Mouse (Mus musculus) hindbrain, embryonic 11.5 days (tissue): ENCODE measurements around the gene Emp3. TPM values are rescaled to one million over a fixed set of nuclear protein-coding genes. Genes with fewer than 3 reads are reported as not detected.
"Not testable (repeated sequence)": the region's sequence is repeated elsewhere in the genome, so short reads cannot be mapped to it uniquely, and the experiment has no call there.

Source experiments
- ATAC-seq: fragments of 200-750 bp; cut with Nextera tagmentation; 2 replicates; pipeline ENCODE4 v1.8.0; 2017; ENCODE audit warnings: mild to moderate bottlenecking, moderate TSS enrichment, moderate library complexity; ENCODE audit not compliant: low FRiP score
- DNase-seq: peaks from one replicate; pipeline ENCODE4 v3.0.0-alpha.2; 2015; ENCODE audit warnings: low spot score
- H3K27ac ChIP-seq: fragments of 300-500 bp; sonication (generic); 2 replicates; pipeline ENCODE4 v1.5.1; 2014; ENCODE audit warnings: mild to moderate bottlenecking, low read depth, low read length
- H3K27me3 ChIP-seq: fragments of 300-500 bp; sonication (generic); 2 replicates; pipeline ENCODE4 v1.6.1; 2014; ENCODE audit warnings: mild to moderate bottlenecking, low read length, moderate library complexity, mixed read lengths; ENCODE audit not compliant: control insufficient read depth, insufficient read depth
- H3K36me3 ChIP-seq: fragments of 300-500 bp; sonication (generic); 2 replicates; pipeline ENCODE4 v1.6.1; 2014; ENCODE audit warnings: mild to moderate bottlenecking, low read length, moderate library complexity, mixed read lengths; ENCODE audit not compliant: control insufficient read depth, insufficient read depth
- H3K4me1 ChIP-seq: fragments of 300-500 bp; sonication (generic); replicated peaks from 2 replicates; pipeline ENCODE4 v1.6.1; 2014; ENCODE audit warnings: low read length, mixed read lengths; ENCODE audit not compliant: control insufficient read depth, insufficient read depth
- H3K4me2 ChIP-seq: fragments of 300-500 bp; sonication (generic); replicated peaks from 2 replicates; pipeline ENCODE4 v1.6.1; 2014; ENCODE audit warnings: mild to moderate bottlenecking, low read depth, low read length
- H3K4me3 ChIP-seq: fragments of 300-500 bp; sonication (generic); 2 replicates; pipeline ENCODE4 v1.5.1; 2014; ENCODE audit warnings: low read depth, low read length
- H3K9ac ChIP-seq: fragments of 300-500 bp; sonication (generic); 2 replicates; pipeline ENCODE4 v1.6.1; 2014; ENCODE audit warnings: low read depth, low read length
- H3K9me3 ChIP-seq: fragments of 300-500 bp; sonication (generic); 2 replicates; pipeline ENCODE4 v1.6.1; 2016; ENCODE audit warnings: low read length; ENCODE audit not compliant: control insufficient read depth
- WGBS: fragments of 180-500 bp; shearing (Covaris S2); extraction: QIAGEN DNeasy Blood & Tissue Kit; methylation state at CpG from one replicate; pipeline ENCODE4 v1.1.7; 2014; 5-methylcytosine and 5-hydroxymethylcytosine counted together
- polyA plus RNA-seq: library from polyadenylated mRNA; unstranded; fragments of >200 nt; fragmentation: Nextera tagmentation; extraction: Ambion mirVana; gene quantifications from 2 replicates; pipeline ENCODE4 v1.2.1, GENCODE M21; 2014

Gene Emp3
- polyA plus RNA-seq = 28.3 and 40.5 TPM in 2 replicates

- no peak within 1 kb of the TSS for H3K4me2 ChIP-seq
- no peaks in the 10 kb centered on the region for H3K27me3 ChIP-seq
- ATAC-seq = no peak
- WGBS = 55% methylated on average over 9 of the region's 9 CpGs
- no peak for DNase-seq
- H3K4me3 ChIP-seq = no peak within 1 kb of the TSS
- no peaks in the 10 kb centered on the region for H3K36me3 ChIP-seq
- H3K27ac ChIP-seq = no peak within 1 kb of the TSS
- H3K9ac ChIP-seq = no peak within 1 kb of the TSS; the same call in 1 of the 2 replicates
- H3K9me3 ChIP-seq = no peaks in the 10 kb centered on the region
- peaks cover 15% of the 10 kb centered on the region for H3K4me1 ChIP-seq
Measured at GRCm38 (mm10) chr7:45921242-45921621, at the start of gene Emp3. TSS of gene Emp3 (minus strand) at chr7:45921404.

DNA sequence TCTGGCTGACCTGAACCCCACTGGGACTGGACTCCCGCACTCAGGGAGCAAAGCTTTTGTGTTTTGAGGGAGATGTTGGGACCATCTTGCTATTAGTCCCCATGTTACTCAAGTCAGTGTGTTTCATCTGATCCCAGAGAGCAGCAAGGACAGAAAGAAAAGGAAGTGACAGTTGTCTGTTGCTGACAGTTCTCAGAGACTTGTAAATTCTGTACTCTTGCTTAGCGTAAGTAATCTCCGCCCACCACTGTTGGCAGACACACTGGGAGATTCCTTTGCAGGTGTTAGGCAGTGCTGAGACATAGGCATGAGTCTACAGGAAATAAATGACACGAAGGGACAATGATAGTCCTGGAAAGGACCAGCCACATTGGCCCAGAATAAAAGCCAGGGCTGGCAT lies 35.4 kb upstream of the Emp3 start:
- DNase-seq (no peak), ATAC-seq (no peak)
- H3K9me3 ChIP-seq = no peaks in the 10 kb centered on the region
- H3K27ac ChIP-seq = no peak overlapping the region
- no peaks in the 10 kb centered on the region for H3K27me3 ChIP-seq
- no peak overlapping the region for H3K4me3 ChIP-seq
- 72% methylated on average over 4 of the region's 4 CpGs for WGBS
- no peaks in the 10 kb centered on the region for H3K4me1 ChIP-seq
- no peak overlapping the region for H3K4me2 ChIP-seq
- no peak overlapping the region for H3K9ac ChIP-seq
- H3K36me3 ChIP-seq = no peaks in the 10 kb centered on the region

DNA sequence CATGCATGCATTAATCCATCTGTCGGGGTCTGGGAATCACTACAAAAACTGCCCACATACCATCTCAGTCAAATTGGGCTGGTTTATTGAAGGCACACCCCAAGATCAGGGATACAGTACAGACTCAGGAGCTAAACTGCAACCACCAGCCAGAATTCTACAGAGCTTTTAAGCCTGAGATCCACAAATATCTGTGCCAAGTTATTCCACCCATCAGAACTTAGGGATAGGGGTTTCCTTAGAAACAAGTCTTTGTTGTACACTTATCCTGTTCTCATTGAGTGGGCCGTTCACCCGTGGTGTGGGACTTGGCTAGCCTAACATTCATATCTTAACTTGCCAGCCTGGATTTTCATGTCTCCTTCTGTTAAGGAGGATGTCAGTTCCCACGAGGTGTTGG lies 27.9 kb upstream of the Emp3 start:
- no peak overlapping the region for H3K4me2 ChIP-seq
- 83% methylated on average over 4 of the region's 4 CpGs for WGBS
- no peak overlapping the region for H3K4me3 ChIP-seq
- no peaks in the 10 kb centered on the region for H3K4me1 ChIP-seq
- H3K27ac ChIP-seq = no peak overlapping the region
- H3K36me3 ChIP-seq = no peaks in the 10 kb centered on the region
- no peak overlapping the region for H3K9ac ChIP-seq
- ATAC-seq = no peak
- H3K9me3 ChIP-seq = no peaks in the 10 kb centered on the region
- no peaks in the 10 kb centered on the region for H3K27me3 ChIP-seq
- DNase-seq = no peak

DNA sequence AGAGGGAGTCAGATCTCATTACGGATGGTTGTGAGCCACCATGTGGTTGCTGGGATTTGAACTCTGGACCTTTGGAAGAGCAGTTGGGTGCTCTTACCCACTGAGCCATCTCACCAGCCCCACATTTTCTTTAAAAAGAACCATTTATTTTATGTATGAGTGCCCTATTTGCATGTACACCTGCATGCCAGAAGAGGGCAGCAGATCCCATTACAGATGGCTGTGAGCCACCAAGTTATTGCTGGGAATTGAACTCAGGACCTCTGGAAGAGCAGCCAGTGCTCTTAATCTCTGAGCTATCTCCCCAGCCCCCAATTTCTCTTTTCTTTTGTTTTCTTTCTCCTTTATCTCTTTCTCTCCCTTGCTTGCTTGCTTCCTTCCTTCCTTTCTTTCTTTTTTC lies 22.1 kb upstream of the Emp3 start:
- ATAC-seq, DNase-seq: not testable (repeated sequence)
- WGBS = 67% methylated on average over 1 of the region's 1 CpGs

GRCm38 (mm10) chr7:45941986-45942385 lies 20.8 kb upstream of the Emp3 start:
- Histone ChIP-seq H3K4me1 (no peaks in the 10 kb centered on the region), H3K4me3 (no peak overlapping the region), H3K9ac (no peak overlapping the region), H3K36me3 (no peaks in the 10 kb centered on the region), H3K4me2 (no peak overlapping the region), H3K27ac (no peak overlapping the region), H3K27me3 (no peaks in the 10 kb centered on the region), H3K9me3 (no peaks in the 10 kb centered on the region)
- ATAC-seq (no peak), DNase-seq (no peak)
- WGBS = 90% methylated on average over 9 of the region's 9 CpGs

More for the DNA sequence above, 22.1 kb upstream of the Emp3 start:
- not testable (repeated sequence) for H3K4me2 ChIP-seq, H3K9me3 ChIP-seq, H3K27me3 ChIP-seq, H3K9ac ChIP-seq, H3K4me1 ChIP-seq, H3K36me3 ChIP-seq, H3K4me3 ChIP-seq, H3K27ac ChIP-seq

DNA sequence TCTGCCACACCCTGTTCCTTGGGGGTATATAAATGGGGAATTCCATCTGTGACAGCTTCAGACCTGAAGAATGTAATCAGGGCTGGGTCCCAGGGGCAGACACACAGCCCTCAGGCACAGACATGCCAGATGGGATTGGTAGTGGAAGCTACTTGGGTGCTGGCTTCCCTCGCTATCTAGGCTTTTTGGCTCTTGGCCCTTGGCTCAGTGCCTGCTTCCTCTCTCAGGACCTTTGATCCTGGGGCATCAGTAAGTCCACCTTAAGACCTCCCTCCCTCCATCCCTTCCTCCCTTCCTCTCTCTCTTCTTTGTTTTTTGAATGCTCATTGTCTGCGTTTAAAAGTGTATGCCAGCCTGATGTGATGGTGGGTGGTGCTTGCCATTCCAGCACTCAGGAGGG lies 18.6 kb upstream of the Emp3 start:
- H3K4me3 ChIP-seq = no peak overlapping the region
- no peak overlapping the region for H3K27ac ChIP-seq
- H3K4me1 ChIP-seq = no peaks in the 10 kb centered on the region
- DNase-seq (no peak), ATAC-seq (no peak)
- no peak overlapping the region for H3K4me2 ChIP-seq
- H3K36me3 ChIP-seq = no peaks in the 10 kb centered on the region
- no peak overlapping the region for H3K9ac ChIP-seq
- 54% methylated on average over 2 of the region's 2 CpGs for WGBS
- H3K9me3 ChIP-seq = no peaks in the 10 kb centered on the region
- no peaks in the 10 kb centered on the region for H3K27me3 ChIP-seq

DNA sequence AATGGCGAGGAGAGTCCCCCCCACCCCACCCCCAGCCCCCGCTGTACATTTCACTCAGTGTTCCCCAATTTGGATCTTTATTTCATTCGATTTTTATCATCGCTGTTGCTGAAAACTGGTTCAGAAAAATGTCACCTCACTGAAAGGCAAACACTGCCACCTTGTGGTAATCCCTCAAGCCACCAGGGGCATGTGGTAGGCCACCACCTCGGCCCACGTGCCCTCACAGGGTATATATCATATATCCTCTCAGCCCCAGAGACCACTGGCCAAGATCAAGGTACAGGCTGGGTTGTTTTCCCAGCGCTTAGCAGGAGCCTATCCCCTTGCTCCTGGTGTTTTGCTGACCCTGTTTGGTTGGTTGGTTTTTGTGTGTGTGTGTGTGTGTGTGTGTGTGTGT lies 13.9 kb upstream of the Emp3 start:
- H3K9me3 ChIP-seq = no peaks in the 10 kb centered on the region; the same call in 1 of the 2 replicates
- no peak for ATAC-seq

DNA sequence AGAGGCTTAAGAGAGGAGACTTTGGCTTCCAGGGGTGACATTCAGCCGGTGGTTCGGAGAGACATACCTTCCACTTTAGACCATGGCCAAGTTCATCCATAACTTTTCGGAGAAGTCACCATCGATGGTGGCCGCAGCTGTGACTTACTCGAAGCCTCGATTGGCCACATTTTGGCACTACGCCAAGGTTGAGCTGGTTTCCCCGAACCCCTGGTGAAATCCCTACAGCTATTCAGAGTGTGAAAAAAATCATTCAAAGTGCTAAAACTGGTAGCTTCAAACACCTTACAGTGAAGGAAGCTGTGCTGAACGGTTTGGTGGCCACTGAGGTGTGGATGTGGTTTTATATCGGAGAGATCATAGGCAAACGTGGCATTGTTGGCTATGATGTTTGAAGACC lies 12.6 kb upstream of the Emp3 start:
- not testable (repeated sequence) for H3K27me3 ChIP-seq, H3K9me3 ChIP-seq, H3K36me3 ChIP-seq, H3K4me1 ChIP-seq, H3K4me2 ChIP-seq, DNase-seq, H3K4me3 ChIP-seq, ATAC-seq, H3K9ac ChIP-seq, H3K27ac ChIP-seq
- 93% methylated on average over 12 of the region's 12 CpGs for WGBS

More for the DNA sequence above, 13.9 kb upstream of the Emp3 start:
- WGBS = 31% methylated on average over 7 of the region's 7 CpGs
- H3K4me1 ChIP-seq = no peaks in the 10 kb centered on the region
- H3K4me2 ChIP-seq = no peak overlapping the region
- H3K9ac ChIP-seq = no peak overlapping the region
- H3K4me3 ChIP-seq = no peak overlapping the region
- peak; percentile 81 for DNase-seq
- H3K27me3 ChIP-seq = no peaks in the 10 kb centered on the region
- no peak overlapping the region for H3K27ac ChIP-seq
- no peaks in the 10 kb centered on the region for H3K36me3 ChIP-seq

GRCm38 (mm10) chr7:45929688-45930087 lies 8.5 kb upstream of the Emp3 start:
- Histone ChIP-seq H3K4me1 (no peaks in the 10 kb centered on the region), H3K36me3 (no peaks in the 10 kb centered on the region), H3K27me3 (0 out of 2 replicates have a peak, but pooled peaks cover 2% of the 10 kb centered on the region), H3K4me2 (no peak overlapping the region), H3K27ac (no peak overlapping the region), H3K9me3 (no peaks in the 10 kb centered on the region; the same call in 1 of the 2 replicates), H3K9ac (no peak overlapping the region), H3K4me3 (no peak overlapping the region)
- WGBS = 81% methylated on average over 1 of the region's 1 CpGs
- ATAC-seq = no peak
- DNase-seq = no peak
